Mouse (Mus musculus) embryonic facial prominence, embryonic 15.5 days (tissue): ENCODE measurements around the gene Atf7. TPM values are rescaled to one million over a fixed set of nuclear protein-coding genes. Genes with fewer than 3 reads are reported as not detected.
A peak's percentile ranks its signal among the peaks of the same experiment; 100 is the strongest.

Experiments
- ATAC-seq: fragments of 200-750 bp; cut with Nextera tagmentation; 2 replicates; pipeline ENCODE4 v1.8.0; 2017; ENCODE audit warnings: low read depth, moderate TSS enrichment; ENCODE audit not compliant: insufficient number of reproducible peaks, low FRiP score, low TSS enrichment
- H3K27ac ChIP-seq: fragments of 300-500 bp; sonication (generic); replicated peaks from 2 replicates; pipeline ENCODE4 v1.5.1; 2015; ENCODE audit warnings: mild to moderate bottlenecking, inconsistent platforms
- H3K27me3 ChIP-seq: fragments of 300-500 bp; sonication (generic); 2 replicates; pipeline ENCODE4 v1.6.1; 2015; ENCODE audit warnings: inconsistent platforms
- H3K36me3 ChIP-seq: fragments of 300-500 bp; sonication (generic); 2 replicates; pipeline ENCODE4 v1.6.1; 2015; ENCODE audit warnings: mild to moderate bottlenecking, inconsistent platforms
- H3K4me1 ChIP-seq: fragments of 300-500 bp; sonication (generic); 2 replicates; pipeline ENCODE4 v1.6.1; 2015; ENCODE audit warnings: inconsistent platforms
- H3K4me2 ChIP-seq: fragments of 300-500 bp; sonication (generic); replicated peaks from 2 replicates; pipeline ENCODE4 v1.6.1; 2015; ENCODE audit warnings: mild to moderate bottlenecking, inconsistent platforms
- H3K4me3 ChIP-seq: fragments of 300-500 bp; sonication (generic); replicated peaks from 2 replicates; pipeline ENCODE4 v1.5.1; 2015; ENCODE audit warnings: mild to moderate bottlenecking, inconsistent platforms
- H3K9ac ChIP-seq: fragments of 300-500 bp; sonication (generic); 2 replicates; pipeline ENCODE4 v1.6.1; 2015; ENCODE audit warnings: inconsistent platforms
- H3K9me3 ChIP-seq: fragments of 300-500 bp; sonication (generic); replicated peaks from 2 replicates; pipeline ENCODE4 v1.6.1; 2016; ENCODE audit warnings: inconsistent platforms
- WGBS: fragments of 180-500 bp; shearing (Covaris S2); methylation state at CpG from one replicate; pipeline ENCODE4 v1.1.7; 2015; 5-methylcytosine and 5-hydroxymethylcytosine counted together
- polyA plus RNA-seq: library from polyadenylated mRNA; unstranded; fragments of >200 nt; fragmentation: Nextera tagmentation; extraction: Ambion mirVana; gene quantifications from 2 replicates; pipeline ENCODE4 v1.2.1, GENCODE M21; 2015

Gene Atf7
- polyA plus RNA-seq, 1 experiment from 2014 or later = 53.7 TPM

GRCm38 (mm10) chr15:102546677-102547427 lies 78.4 kb downstream of the Atf7 start:
- Histone ChIP-seq H3K9ac (no peak overlapping the region), H3K4me1 (0 out of 2 replicates have a peak, but pooled peaks cover 6% of the 10 kb centered on the region), H3K4me3 (no peak overlapping the region), H3K9me3 (no peaks in the 10 kb centered on the region), H3K4me2 (no peak overlapping the region), H3K36me3 (peaks cover 62% of the 10 kb centered on the region), H3K27ac (peak overlapping the region; percentile 29; the same call in 1 of the 2 replicates), H3K27me3 (no peaks in the 10 kb centered on the region)
- WGBS = 62% methylated on average over 3 of the region's 3 CpGs
- ATAC-seq = peak; percentile 80

GRCm38 (mm10) chr15:102546246-102546645 lies 79.0 kb downstream of the Atf7 start:
- Histone ChIP-seq H3K4me3 (no peak overlapping the region), H3K4me2 (no peak overlapping the region), H3K36me3 (peaks cover 63% of the 10 kb centered on the region), H3K9ac (no peak overlapping the region), H3K27ac (no peak overlapping the region), H3K27me3 (no peaks in the 10 kb centered on the region), H3K4me1 (0 out of 2 replicates have a peak, but pooled peaks cover 6% of the 10 kb centered on the region), H3K9me3 (no peaks in the 10 kb centered on the region)
- no peak for ATAC-seq
- 92% methylated on average over 3 of the region's 3 CpGs for WGBS

- H3K27ac ChIP-seq = no peak overlapping the region
- no peak for ATAC-seq
- WGBS = 87% methylated on average over 4 of the region's 4 CpGs
- no peaks in the 10 kb centered on the region for H3K27me3 ChIP-seq
- H3K4me2 ChIP-seq = no peak overlapping the region
- no peak overlapping the region for H3K4me3 ChIP-seq
- H3K36me3 ChIP-seq = peaks cover 73% of the 10 kb centered on the region
- 0 out of 2 replicates have a peak, but pooled peaks cover 6% of the 10 kb centered on the region for H3K4me1 ChIP-seq
- H3K9ac ChIP-seq = no peak overlapping the region
- no peaks in the 10 kb centered on the region for H3K9me3 ChIP-seq
These were observed 80.5 kb downstream of the Atf7 start for GRCm38 (mm10) chr15:102544801-102545200.

GRCm38 (mm10) chr15:102533926-102534325 lies 91.3 kb downstream of the Atf7 start:
- H3K9ac ChIP-seq = no peak overlapping the region
- no peak overlapping the region for H3K27ac ChIP-seq
- WGBS = 92% methylated on average over 7 of the region's 7 CpGs
- H3K36me3 ChIP-seq = peaks cover 76% of the 10 kb centered on the region
- no peaks in the 10 kb centered on the region for H3K27me3 ChIP-seq
- no peak overlapping the region for H3K4me2 ChIP-seq
- H3K9me3 ChIP-seq = no peaks in the 10 kb centered on the region
- ATAC-seq = no peak
- H3K4me1 ChIP-seq = no peaks in the 10 kb centered on the region
- no peak overlapping the region for H3K4me3 ChIP-seq

GRCm38 (mm10) chr15:102532106-102532900 lies 93.0 kb downstream of the Atf7 start:
- H3K27me3 ChIP-seq = no peaks in the 10 kb centered on the region
- 89% methylated on average over 3 of the region's 3 CpGs for WGBS
- no peak overlapping the region for H3K27ac ChIP-seq
- H3K9ac ChIP-seq = no peak overlapping the region
- no peaks in the 10 kb centered on the region for H3K4me1 ChIP-seq
- no peak overlapping the region for H3K4me2 ChIP-seq
- no peak overlapping the region for H3K4me3 ChIP-seq
- peaks cover 85% of the 10 kb centered on the region for H3K36me3 ChIP-seq
- ATAC-seq = no peak
- H3K9me3 ChIP-seq = no peaks in the 10 kb centered on the region

GRCm38 (mm10) chr15:102531586-102531985 lies 93.7 kb downstream of the Atf7 start:
- Histone ChIP-seq H3K36me3 (peaks cover 80% of the 10 kb centered on the region), H3K27ac (no peak overlapping the region), H3K4me3 (no peak overlapping the region), H3K9me3 (no peaks in the 10 kb centered on the region), H3K27me3 (no peaks in the 10 kb centered on the region), H3K4me2 (no peak overlapping the region), H3K9ac (no peak overlapping the region), H3K4me1 (no peaks in the 10 kb centered on the region)
- WGBS = 82% methylated on average over 4 of the region's 4 CpGs
- no peak for ATAC-seq

- Histone ChIP-seq H3K4me2 (no peak overlapping the region), H3K27me3 (no peaks in the 10 kb centered on the region), H3K36me3 (peaks cover 74% of the 10 kb centered on the region), H3K27ac (no peak overlapping the region), H3K9ac (no peak overlapping the region), H3K4me1 (no peaks in the 10 kb centered on the region), H3K4me3 (no peak overlapping the region), H3K9me3 (no peaks in the 10 kb centered on the region)
- 82% methylated on average over 4 of the region's 4 CpGs for WGBS
- no peak for ATAC-seq
These were observed 94.7 kb downstream of the Atf7 start for GRCm38 (mm10) chr15:102530566-102530965.

GRCm38 (mm10) chr15:102528396-102528795 lies 96.9 kb downstream of the Atf7 start:
- peaks cover 73% of the 10 kb centered on the region for H3K36me3 ChIP-seq
- no peak overlapping the region for H3K9ac ChIP-seq
- no peak for ATAC-seq
- H3K4me3 ChIP-seq = no peak overlapping the region
- WGBS = 92% methylated on average over 1 of the region's 1 CpGs
- H3K9me3 ChIP-seq = no peaks in the 10 kb centered on the region
- no peak overlapping the region for H3K4me2 ChIP-seq
- no peaks in the 10 kb centered on the region for H3K4me1 ChIP-seq
- H3K27me3 ChIP-seq = no peaks in the 10 kb centered on the region
- no peak overlapping the region for H3K27ac ChIP-seq

GRCm38 (mm10) chr15:102527936-102528335 lies 97.3 kb downstream of the Atf7 start:
- H3K27me3 ChIP-seq = no peaks in the 10 kb centered on the region
- 71% methylated on average over 3 of the region's 3 CpGs for WGBS

GRCm38 (mm10) chr15:102526111-102527002 lies 98.9 kb downstream of the Atf7 start:
- ATAC-seq = no peak
- Histone ChIP-seq H3K27me3 (no peaks in the 10 kb centered on the region), H3K4me1 (no peaks in the 10 kb centered on the region), H3K9ac (no peak overlapping the region), H3K27ac (no peak overlapping the region), H3K36me3 (peaks cover 65% of the 10 kb centered on the region), H3K4me2 (no peak overlapping the region), H3K9me3 (no peaks in the 10 kb centered on the region), H3K4me3 (no peak overlapping the region)
- WGBS = 83% methylated on average over 6 of the region's 6 CpGs

More at GRCm38 (mm10) chr15:102527936-102528335, 97.3 kb downstream of the Atf7 start:
- Histone ChIP-seq H3K4me2 (no peak overlapping the region), H3K9ac (no peak overlapping the region), H3K36me3 (peaks cover 69% of the 10 kb centered on the region), H3K4me3 (no peak overlapping the region), H3K9me3 (no peaks in the 10 kb centered on the region), H3K4me1 (no peaks in the 10 kb centered on the region), H3K27ac (no peak overlapping the region)
- ATAC-seq = no peak
